Mouse (Mus musculus) liver (tissue): ENCODE results near the gene Syndig1l.
A peak's percentile ranks its signal among the peaks of the same experiment; 100 is the strongest.

Experiments
- DNase-seq: peaks from one replicate; pipeline ENCODE4 v3.0.0-alpha.2; 2020; ENCODE audit warnings: mixed read lengths

Syndig1l gene

DNA sequence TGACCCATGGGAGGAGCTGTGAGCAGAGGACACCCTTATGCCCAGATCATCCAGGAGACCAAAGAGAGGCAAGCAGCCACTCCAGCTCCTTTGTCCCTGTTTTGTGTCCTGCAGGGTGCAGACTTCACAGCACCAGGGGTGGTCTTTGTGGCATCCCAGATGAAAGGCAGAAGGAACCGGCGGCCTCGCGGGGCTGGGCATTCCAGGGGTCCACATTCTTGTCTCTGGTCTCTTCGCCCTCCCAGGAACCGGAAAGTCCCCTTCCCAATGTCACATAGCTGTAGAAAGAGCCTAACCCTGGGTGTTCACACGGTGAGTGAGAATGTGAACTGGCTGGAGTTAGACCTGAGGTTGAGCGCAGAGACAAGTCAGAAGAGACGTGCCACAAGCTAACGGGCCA lies 27.0 kb downstream of the Syndig1l start:
- no peak for DNase-seq

GRCm38 (mm10) chr12:84670555-84670954 lies 28.1 kb downstream of the Syndig1l start:
- peak; percentile 15 for DNase-seq

DNA sequence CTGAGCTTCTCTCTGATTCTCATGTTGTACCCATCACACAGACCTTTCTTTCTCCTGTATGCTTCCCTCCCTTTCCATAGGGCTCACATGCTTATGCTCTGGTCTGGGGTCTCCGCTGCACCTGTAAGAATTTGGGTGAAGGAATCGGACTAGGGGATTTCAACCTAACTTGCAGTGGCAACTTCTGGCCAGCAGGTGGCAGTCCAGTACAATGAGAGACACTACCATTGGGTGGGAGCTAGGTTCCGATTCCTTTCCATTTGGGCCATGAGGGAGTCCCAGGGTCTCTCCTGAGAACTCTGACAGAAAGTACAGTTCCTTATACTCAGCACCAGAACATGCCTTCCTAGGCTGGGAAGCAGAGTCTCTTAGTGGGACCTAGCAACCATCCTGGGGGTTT lies 44.7 kb downstream of the Syndig1l start:
- DNase-seq: peak; percentile 60

- DNase-seq: no peak
Observed at GRCm38 (mm10) chr12:84650234-84650633, 48.4 kb downstream of the Syndig1l start.

- no peak for DNase-seq
Observed at GRCm38 (mm10) chr12:84640654-84641053, 58.0 kb downstream of the Syndig1l start, which contains the start of gene Vrtn. TSS of gene Vrtn (plus strand) at chr12:84641019.

GRCm38 (mm10) chr12:84640253-84640652 lies 58.4 kb downstream of the Syndig1l start:
- DNase-seq: no peak

GRCm38 (mm10) chr12:84631867-84632266 lies 66.8 kb downstream of the Syndig1l start:
- no peak for DNase-seq
